Mouse (Mus musculus) CD4-positive helper T cell, adult 2 months (primary cell): ENCODE results near the gene Cyct.

ENCODE experiments used
- DNase-seq: peaks from one replicate; pipeline ENCODE4 v3.0.0-alpha.2; 2012; ENCODE audit warnings: low read depth, missing footprints, low spot score

The Cyct gene

DNA sequence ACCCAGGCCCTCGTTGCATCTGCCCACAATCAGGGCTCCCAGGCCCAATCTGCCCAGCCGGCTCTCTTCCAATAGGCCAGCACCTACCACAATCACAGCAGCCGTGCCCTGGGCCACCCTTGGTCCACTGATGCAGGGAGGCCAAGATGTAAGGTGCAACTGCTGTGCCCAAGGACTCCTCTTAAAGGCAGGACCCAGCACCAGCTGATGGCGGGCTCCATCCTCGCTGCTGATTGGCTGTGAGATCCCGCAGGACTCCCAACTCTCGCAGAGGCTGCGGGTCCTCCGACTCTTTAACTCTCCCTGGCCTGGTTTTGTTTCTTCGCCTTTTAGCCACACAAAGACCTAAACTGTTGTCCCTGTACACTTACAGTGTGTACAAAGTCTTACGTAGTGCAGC lies at the start of gene Cyct:
Gene Cyct (minus strand): TSS at position 225 of the 400 bp plus-strand sequence.
- no peak for DNase-seq

DNA sequence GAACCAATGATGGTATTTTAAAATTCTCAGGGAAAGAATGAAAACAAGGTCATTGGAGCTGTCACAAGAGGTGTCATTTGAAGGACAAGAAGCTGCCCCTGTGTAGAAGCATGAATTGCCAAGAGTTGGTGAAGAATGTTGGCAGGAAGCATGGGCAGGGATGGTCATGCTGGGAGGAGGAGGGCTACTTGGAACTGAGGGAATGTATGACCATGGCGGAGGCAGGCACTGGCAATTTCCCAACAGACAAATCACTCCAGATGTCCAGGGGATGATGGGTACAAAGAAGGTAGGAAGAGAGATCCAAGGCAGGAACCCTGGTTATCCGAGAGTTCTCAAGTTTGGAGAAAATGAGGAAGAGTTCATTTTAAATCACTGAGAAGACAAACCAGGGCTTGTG lies 49.7 kb upstream of the Cyct start:
- DNase-seq: no peak

DNA sequence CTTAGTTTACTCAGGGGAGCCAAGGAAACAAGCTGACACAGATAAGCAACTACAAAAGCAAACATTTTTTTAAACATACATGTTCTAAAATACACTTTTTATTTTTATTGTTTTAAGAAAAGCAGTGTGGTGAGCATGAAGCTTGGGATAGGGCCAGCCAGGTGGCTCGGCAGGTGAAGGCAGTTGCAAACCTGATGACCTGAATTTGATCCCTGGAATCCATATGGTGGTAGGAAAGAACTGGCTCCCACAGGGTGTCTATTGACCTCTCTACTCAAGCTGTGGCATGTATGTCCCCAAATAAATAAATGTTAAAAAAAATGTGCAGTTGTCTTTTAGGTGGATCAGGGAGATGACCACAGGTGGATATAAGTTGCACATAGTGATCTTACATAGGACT lies 49.3 kb upstream of the Cyct start:
- no peak for DNase-seq

DNA sequence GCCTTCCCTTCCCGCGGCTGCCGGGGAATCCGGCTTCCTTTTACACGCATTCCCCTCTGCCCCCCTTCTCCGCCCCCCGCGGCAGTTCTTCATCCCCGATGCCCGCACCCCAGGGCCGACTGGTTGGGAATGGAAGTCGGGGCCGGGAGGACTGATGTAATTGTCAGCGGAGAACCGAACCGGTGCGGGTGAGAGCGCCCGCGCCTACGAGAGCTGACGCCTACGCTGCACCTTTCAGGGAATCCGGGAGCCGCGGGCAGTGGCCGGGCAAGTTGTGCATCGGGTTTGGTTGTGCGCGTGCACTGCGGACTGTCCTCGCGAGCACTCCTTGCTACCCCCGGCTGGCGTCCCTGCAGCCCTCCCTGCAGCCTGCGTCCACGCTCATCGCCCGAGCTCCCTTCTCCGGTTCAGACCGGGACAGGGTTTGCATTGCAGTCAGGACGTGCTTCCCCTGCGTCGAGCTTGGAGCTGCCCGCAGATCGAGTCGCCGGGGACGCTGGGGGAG lies 46.7 kb upstream of the Cyct start:
- peak; percentile 22 for DNase-seq

DNA sequence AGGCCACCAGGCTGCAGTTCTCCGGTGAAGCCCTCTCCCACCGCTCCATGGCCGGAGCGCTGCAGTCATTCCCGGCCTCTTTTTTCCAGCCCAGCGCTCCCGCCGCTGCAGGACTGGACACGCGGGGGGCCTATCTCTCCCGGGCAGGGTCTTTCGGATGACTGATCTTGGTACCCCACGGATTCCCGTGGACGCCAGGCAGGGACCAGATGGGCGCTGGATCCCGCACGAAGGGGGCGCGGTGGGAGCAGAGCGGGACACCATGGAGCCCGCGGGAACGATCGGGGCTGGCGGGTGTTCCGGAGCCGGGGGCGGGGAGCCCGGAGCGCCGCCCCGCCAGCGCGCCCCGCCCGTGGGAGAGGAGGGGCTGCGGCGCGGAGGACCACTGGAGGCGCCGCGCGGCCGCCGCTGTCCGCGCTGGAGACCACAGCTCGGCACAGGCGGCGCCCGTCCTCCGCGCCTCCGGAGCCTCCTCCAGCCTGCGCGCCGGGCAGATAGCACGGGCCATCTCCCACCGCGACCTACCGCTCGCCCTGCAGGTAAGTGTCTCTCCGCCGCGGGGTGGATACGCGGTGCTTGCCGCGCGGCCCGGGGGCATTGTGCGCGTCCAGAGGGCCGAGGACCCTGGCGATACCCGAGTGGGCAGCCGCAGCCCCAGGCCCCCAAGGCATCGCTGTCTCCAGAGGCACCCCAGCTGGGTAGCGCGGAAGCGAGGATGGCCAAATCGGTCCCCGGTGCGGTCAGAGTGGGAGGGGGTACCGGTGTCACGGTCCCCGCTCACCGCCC lies 46.1 kb upstream of the Cyct start, which contains the start of gene Osbpl6:
Gene Osbpl6 (plus strand): TSS at position 358 of the 786 bp plus-strand sequence.
- peak; percentile 33 for DNase-seq

DNA sequence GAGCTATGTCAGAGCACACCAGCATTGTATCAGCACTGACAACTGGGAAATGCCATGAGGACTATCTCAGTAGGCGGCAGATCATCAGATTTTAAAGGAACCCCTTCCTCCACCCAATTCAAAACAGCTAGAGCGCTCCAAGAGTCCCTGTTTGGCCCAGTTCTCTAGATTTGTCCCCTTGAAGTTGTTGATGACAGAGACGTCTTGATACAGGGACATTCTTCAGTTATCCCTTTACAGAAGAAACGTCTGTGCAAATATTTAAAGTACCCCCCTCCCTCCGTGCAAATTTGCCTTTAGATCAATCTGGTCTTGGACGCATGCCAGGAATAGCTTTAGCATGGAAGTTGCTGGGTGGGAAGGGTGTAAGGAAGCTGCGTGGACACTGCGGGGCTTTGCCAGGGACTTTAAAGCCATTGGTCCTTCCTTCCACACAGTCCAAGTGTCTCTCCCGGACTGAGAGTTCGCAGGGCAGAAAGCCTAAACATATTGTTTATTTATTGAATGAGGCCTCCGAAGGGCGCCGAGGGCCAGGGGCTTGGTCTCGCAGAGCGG lies 45.4 kb upstream of the Cyct start:
- no peak for DNase-seq

DNA sequence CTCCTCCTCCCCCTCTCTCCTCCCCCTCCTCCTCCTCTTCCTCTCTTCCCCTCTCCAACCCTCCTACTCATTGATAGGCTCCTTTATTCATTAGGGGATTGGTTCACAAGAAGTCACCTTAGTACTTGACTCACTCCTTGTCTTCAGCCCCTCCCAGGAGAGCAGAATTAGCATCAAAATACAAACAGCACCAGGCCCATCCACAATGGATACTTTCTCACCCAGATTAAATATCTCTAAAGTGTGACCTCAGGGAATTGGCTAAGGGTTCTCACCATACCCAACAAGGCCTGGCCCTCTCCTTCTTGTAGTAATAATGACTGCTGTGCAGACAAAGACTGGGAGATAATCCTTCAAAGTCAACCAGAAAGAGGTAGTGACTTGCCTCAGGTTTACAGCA lies 39.9 kb upstream of the Cyct start:
- DNase-seq: no peak

DNA sequence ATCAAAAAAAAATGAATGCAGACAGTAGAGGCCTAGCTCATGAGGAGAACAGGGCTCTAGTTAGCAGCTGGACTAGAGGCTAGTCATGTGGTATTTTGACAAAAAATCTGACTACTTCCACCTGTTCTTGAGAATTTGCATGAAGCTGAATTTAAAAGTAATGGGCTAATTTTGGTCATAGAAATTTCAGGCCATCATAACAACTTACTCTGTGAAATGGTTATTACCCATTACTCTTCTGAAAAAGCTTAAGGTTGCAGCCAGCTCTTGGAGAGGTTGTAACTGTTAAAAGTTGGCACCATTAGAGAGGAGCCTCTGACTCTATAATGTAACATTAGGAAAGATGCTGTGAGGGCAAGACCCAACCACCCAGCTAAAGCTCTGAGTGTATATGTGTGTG lies 26.3 kb upstream of the Cyct start:
- DNase-seq: no peak

DNA sequence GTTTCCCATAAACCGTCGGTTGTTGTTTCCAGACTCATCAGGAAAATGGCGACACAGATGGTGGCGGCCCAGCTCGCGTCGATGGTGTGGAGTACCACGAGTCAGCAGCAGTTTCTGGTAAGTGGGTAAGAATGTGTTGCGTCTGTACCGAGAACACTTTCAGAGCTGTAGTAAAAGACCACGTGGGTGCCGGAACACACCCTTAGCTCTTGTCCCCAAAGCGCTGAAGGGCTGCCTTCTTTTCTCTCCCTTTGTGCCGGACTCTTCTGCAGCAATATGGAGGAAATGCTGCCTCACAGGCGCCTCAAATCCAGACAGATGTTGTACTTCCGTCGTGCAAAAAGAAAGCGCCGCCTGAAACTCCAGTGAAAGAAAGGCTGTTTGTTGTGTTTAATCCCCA lies 18.4 kb upstream of the Cyct start:
- no peak for DNase-seq

DNA sequence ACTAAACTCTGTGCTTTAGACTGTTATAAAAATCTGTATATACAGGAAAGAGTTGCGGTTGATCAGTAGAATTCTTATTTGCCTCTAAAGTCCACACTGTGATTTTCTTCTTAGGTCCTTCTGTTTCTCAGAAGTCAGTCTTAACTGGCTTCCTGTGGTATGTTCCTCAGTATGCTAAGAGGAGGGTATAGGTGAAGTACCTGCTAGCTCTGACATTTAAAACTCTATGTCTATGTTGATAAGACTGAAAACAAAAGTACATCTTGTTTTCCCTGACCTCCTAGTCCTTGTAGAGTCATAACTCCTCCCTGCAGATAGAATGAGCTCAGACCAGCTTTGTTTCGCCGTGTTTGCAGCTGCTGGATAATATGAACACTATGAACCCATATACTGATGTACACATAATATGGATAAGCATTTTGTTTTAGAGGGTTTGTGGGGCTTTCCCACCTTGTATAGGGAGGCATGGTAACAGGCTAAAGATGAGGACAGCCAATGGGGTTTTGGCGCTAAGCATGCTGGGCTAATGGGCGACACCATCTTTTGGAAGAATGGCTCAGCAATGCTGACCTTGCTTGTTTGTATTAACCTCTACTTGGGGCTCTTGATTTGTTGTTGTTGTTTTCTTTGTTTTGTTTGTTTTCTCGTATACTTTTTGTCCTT lies 14.4 kb upstream of the Cyct start:
- DNase-seq: no peak

DNA sequence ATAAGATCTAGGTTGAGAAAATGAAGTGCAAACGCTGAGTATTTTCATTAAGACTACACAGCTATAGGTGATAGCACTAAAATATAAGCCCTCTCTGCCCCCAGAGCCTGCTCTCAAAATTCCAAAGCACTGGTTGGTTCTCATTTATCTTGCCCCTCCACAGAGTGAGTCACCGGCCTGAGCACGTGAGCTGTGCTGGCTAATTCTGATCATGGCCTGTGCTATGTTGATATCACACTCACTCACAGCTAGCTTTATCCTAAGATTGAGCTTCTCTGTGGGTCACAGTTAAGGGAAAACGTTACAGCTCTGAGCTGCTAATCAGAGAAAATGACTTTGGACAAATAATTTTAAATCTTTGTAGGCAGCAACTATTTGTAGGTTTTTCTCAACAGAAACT lies 12.0 kb upstream of the Cyct start:
- DNase-seq: no peak

DNA sequence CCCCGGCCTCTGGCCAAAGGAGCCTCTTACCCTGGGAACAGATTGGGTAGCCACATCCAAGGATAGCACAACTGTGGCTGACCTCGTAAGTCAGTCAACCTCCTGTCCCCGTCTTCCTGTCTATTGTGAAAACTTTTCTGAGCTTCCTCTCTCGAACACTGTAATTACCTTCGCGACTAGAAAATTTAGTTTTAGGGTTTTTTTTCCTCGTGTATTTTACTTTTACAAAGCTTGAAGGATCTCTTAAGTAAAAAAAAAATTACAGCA lies 10.3 kb upstream of the Cyct start:
- DNase-seq: no peak

DNA sequence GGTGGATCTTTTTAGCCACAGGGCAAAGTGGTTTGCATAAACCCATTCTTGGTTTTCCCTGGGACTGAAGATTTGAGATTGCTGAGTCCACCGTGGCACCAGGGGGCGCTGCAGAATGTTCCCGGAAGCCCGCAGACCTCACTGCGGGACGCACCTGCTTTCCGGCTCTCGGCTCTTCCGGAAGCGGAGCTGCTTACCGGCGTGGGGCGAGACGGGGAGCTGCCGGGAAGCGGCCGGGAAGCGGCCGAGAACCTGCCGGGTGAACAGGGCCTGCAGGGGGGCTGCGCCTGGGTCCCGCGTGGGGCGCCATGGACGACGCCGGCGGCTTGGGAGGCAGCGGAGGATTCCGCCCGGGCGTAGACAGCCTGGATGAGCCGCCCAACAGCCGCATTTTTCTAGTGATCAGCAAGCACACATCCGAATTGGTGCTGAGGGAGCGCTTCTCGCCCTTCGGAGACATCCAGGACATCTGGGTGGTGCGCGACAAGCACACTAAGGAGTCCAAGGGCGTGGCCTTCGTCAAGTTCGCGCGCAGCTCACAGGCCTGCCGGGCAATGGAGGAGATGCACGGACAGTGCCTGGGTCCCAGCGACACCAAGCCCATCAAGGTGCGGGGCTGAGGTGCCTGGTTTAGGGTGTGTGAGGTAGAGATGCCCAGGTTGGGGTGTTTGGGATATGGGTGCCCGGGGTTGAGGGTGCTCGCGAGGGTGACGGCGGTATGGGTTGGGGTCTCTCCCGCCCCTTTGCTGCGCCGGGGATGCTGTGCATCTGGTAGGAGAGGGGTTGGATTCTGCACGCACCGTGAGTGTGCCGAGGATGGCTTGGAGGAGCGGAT lies 9.8 kb upstream of the Cyct start, which contains the start of gene Rbm45:
Gene Rbm45 (plus strand): TSS at position 164 of the 835 bp plus-strand sequence.
- DNase-seq: peak; percentile 90

DNA sequence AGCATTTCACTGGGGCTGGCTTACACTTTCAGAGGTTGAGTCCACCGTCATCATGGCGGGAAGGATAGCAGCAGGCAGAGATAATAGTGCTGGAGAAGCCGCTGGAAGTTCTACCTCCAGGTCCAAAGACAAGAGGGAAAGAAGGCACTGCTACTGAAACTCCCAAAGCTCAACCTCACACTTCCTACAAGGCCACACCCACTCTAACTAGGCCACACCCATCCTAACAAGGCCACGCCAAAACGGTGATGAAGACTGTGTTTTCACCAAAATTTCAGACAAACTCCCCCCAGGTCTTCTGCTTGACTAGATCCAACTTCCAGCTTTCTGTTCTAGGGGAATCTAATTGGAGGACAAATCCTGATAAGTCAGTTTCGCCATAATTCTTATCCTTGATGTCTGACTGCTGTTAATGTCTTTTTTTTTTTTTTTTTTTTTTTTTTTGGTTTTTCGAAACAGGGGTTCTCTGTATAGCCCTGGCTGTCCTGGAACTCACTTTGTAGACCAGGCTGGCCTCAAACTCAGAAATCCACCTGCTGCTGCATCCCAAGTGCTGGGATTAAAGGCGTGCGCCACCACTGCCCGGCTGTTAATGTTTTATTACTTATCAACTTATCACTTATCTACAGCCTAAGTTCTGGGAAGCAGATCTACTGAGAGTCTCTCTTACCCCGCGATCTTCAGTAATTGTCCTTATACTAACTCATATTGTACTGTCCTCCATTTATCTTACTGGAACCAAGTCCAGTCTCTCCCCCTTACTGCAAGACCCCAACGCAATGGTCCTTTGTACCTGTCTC lies 8.8 kb upstream of the Cyct start:
- peak; percentile 7 for DNase-seq

DNA sequence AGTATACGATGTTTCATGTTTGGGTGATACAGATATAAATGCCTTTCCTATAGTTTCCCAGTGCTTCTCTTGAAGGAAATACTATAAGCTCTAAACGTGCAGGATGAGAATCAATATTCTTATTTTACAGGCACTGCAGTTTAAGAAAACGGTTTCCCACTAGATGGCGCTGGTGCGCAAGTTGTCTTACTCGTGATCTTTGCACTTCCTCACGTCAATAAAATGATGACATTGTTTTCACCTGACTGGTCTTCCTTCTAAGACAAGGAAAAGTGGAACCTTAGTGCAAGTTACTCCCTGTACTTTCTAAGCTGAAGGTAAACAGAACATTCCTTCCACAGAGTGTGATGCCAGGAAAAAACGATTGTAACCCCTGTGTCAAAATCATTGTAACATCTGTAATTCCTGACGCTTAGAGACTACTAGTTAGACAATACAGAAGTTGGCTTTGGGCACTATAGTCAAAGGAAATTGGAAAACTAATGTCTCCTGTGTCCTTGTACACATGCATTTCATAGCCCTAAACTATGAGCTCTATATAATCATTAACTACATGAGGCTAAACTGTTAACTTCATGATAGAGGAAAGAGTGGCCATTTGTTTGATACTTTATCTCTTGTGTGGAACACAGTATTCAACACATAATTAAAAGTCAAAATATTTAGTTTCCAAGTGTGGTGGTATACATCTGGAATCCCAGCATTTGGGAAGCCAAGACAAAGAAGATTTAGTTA lies 7.1 kb upstream of the Cyct start:
- peak; percentile 82 for DNase-seq

DNA sequence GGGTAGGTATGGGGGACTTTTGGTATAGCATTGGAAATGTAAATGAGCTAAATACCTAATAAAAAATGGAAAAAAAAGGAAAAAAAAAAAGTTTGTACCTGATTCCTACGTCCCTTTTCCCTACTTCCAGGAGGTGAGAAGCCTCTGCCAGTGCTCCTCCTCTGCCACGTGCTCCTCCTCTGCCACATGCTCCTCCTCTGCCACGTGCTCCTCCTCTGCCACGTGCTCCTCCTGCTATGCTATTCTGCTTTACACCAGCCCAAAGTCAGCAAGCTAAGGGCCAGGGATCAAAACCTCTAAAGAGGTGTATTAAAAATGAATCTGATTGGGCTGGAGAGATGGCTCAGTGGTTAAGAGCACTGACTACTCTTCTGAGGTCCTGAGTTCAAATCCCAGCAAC lies 5.6 kb upstream of the Cyct start:
- DNase-seq: no peak

DNA sequence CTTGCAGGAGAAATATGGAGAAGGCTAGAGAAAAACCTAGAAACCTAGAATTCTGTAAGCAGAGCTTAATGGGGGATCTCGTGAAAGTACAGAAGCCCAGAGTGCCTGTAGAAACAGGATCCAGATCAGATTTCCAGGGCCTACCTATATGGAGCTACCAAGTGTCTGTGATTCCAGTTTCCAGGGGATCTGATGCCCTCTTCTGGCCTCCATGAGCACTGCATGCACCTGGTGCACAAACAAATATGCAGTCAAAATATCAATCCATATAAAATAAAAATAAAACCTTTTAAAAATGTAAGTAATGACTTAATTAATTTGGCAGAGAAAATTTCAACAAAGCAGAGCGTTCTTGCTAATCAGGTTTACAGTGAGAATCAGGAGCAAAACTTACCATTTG lies 1.9 kb upstream of the Cyct start:
- DNase-seq: no peak

DNA sequence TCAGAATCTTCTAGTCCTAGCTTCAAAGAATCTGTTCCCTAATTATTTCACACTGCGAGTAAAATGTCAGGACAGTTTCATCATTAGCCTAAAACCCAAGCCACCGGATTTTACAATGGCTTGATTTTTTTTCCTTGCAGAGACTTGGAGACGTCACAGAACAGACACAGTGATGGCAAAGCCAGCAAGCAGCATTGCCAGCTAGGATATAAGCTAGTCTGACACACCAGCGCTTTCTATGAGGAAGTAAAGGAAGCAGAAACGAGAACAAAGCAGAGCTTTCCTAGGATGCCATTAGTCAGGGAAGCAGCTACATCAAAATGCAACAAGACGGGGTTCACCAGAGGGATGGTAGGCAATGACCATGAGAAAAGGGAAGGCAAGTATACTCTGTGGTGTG lies 12.4 kb downstream of the Cyct start:
- no peak for DNase-seq

DNA sequence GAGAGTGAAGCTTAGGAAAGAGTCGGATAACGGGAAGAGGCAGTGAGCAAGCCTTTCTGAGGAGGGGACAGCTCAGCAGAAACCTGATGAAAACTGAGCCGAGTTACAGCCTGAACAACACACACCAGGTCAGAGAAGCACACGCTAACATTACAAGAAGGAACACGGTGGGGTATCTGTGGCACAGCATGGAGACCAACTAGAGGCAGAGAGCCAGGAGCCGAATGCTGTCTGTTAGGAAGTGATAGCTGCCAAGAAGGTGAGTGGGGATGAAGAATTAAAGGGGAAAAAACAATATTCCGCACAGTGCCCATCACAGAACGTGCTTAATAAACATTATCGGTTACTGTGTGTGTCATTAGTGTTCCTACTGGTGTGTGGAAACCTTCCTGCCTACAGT lies 18.1 kb downstream of the Cyct start:
- no peak for DNase-seq
